Mouse (Mus musculus) skeletal muscle tissue, adult 2 months (tissue): ENCODE data around the gene Srsf4.

Experiments
- DNase-seq: peaks from one replicate; pipeline ENCODE4 v3.0.0-alpha.2; 2012; ENCODE audit warnings: low read depth, low spot score

Srsf4 gene

GRCm38 (mm10) chr4:131872672-131873292 is 635 bp upstream of the Srsf4 start:
- DNase-seq, result no peak

- DNase-seq, result no peak
These were observed 736 bp downstream of the Srsf4 start for GRCm38 (mm10) chr4:131874169-131874536.

DNA sequence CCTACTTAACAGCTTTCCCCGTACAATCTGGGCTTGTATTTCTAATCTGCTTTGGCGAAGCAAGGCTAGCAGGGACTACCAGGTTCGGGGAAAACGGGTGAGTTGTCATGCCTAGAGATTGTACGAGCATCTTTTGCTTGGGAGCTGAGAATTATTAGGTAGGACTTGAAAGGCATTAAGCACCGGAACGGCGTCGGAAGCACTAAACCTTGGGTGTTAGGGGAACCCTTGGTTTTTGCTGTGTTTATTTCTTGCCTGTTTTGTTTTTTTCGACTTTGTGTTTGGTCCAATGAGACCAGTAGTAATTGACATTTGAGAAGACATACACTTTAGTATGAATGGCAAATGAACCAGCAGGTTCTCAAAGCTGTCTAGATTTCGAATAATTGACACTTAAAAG is 1.1 kb downstream of the Srsf4 start:
- DNase-seq, result no peak

GRCm38 (mm10) chr4:131875242-131875641 is 1.8 kb downstream of the Srsf4 start:
- DNase-seq, result no peak

- DNase-seq, result no peak
These were observed 3.4 kb downstream of the Srsf4 start for GRCm38 (mm10) chr4:131876836-131877235.

DNA sequence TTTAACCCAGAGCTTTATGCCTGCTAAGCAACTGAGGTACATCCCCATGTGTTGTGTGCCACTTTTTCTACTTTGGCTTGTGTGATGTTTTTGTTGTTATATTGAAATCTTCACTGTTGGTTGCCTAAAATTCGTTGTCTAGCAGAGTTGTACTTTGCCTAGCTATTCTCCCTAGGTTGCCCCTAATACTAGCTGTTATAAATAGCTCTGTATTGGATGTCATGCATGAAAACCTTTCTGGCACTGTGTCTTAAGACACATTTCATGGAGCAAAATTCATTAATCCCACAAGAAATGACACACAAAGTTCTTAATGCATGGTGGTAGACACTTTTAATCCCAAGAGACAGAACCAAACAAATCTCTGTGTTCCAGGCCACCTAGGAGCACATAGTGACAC is 6.3 kb downstream of the Srsf4 start:
- DNase-seq, result no peak

DNA sequence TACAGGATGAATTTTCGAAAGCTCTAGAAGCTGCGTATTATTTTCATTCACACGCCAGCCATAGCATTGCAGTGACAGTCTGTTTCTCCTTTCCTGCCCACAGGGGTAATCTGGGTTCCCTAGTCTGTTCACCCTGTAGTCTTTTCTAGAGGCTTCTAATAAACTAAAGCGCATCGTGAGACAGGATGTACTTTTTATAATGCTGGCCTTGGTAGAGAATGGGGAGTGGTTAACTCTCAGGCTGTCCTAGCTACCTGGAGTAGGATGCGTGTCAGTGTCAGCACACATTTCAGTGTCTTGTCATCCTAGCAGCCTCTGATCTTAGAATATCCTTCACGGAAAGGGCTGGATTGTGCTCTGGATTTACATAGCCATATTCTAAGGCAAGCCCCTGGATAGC is 7.9 kb downstream of the Srsf4 start:
- no peak for DNase-seq

GRCm38 (mm10) chr4:131883571-131883970 is 10.2 kb downstream of the Srsf4 start:
- no peak for DNase-seq

- DNase-seq, result no peak
These were observed 12.0 kb downstream of the Srsf4 start for GRCm38 (mm10) chr4:131885376-131885775.

DNA sequence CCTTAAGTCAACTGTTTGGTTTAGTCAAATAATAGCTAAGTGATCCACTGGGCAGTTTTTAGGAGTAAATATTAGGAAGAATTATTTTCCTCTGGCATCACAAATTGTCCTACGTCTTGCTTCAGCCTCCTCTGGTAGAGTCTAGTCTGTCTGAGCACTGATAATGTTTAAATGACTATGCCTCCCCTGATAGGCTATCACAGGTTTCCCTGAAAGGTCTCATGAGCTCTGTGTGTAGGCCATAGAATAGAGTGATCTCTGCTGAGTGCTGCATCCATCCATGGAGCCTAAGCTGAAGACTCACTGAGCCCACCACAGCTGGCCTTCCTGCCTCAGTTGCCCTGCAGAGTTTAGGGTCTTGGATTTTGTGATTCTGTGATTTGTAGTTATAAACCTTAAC is 15.1 kb downstream of the Srsf4 start:
- no peak for DNase-seq

DNA sequence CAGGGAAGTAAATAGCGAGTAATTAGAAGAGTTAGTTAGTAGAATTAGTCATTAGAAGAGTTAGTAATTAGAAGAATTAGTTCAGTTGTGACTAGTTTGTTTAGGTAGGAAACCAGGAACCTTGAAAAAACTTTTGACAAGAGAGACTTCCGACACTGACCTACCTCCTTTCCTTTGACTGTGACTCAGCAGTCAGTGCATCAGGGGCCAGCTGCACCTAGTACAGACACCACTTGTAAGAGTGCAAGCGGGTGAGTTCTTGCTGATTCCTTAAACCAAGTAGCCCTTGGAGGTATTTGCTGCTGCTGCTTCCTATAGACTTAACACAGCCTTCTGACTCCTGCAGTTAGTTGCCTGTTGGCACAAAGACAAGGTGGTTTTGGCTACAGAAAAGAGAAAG is 17.3 kb downstream of the Srsf4 start:
- no peak for DNase-seq

GRCm38 (mm10) chr4:131897109-131897508 is 23.7 kb downstream of the Srsf4 start:
- no peak for DNase-seq

- no peak for DNase-seq
These were observed 24.4 kb downstream of the Srsf4 start for GRCm38 (mm10) chr4:131897787-131898186.

DNA sequence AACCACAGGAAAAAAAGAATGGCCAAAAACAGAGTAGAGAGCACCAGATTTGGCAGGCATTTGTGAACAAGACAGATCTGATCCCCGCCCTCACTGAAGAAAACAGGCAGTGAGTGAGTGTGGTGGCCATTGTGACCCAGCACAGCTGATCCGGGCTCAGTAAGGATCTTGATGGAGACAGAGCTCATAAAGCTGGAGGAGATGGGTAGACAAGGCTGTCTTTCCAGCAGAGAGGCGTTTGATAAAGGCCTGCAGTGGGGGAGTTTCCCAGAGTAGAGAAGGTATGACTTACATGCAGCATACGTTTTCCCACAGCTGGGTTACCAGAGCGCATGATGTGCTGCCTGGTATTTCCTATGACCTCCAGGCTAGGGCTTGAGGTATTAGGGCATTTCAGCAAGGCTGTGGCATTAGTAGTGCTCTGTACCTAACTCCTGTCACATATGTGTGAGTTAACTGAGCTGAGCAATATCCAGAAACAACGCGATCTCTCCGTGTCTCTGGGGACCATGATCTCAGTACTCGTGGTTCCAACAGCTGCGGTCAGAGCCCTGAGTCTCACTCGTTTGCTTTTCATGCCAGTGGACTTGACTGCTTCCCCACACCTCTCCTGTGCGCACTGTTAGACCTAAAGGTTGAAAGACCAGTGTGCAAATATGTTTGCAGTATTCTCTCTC is 25.2 kb downstream of the Srsf4 start:
- DNase-seq, result peak; percentile 58

- no peak for DNase-seq
These were observed 25.8 kb downstream of the Srsf4 start for GRCm38 (mm10) chr4:131899180-131899554.

DNA sequence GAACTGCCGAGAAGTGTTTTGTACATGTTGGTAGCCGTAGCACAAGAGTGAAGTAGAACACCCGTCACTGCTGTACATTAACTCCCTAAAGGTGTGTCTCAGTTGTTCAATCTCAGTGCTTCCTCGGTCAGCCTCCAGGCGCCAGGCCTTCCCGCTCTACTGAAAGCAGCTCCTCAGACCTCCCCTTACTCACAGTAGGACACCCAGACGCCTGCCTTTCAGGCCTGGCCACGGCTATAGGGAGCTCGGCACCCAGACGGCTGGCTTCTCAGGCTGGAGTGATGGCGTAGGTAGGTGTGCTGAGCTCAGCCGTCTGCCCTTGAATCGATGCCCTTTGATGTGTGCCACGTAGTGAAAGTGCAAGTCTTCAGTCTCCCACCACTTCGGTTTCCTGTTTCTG is 27.7 kb downstream of the Srsf4 start:
- no peak for DNase-seq

GRCm38 (mm10) chr4:131904478-131904877 is 31.1 kb downstream of the Srsf4 start:
- no peak for DNase-seq

DNA sequence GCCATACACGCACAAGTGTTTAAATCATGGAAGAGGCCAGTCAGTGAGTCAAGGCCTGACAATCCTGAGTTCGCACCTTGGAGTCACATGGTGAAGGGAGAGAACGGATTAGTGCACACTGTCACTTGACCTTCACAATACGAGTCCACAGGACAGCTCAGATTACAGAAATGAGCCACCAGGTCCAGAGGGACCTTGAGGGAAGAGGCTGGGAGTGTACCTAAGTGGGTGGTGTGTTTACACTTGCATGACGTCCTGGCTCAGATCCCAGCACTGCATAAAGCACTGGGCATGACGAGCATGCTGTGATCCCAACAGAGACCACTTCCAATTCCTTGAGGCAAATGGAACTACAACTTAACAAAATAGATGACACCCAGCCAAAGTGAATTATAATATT is 33.0 kb downstream of the Srsf4 start:
- no peak for DNase-seq

- DNase-seq, result no peak
These were observed 34.5 kb downstream of the Srsf4 start for GRCm38 (mm10) chr4:131907912-131908311.

DNA sequence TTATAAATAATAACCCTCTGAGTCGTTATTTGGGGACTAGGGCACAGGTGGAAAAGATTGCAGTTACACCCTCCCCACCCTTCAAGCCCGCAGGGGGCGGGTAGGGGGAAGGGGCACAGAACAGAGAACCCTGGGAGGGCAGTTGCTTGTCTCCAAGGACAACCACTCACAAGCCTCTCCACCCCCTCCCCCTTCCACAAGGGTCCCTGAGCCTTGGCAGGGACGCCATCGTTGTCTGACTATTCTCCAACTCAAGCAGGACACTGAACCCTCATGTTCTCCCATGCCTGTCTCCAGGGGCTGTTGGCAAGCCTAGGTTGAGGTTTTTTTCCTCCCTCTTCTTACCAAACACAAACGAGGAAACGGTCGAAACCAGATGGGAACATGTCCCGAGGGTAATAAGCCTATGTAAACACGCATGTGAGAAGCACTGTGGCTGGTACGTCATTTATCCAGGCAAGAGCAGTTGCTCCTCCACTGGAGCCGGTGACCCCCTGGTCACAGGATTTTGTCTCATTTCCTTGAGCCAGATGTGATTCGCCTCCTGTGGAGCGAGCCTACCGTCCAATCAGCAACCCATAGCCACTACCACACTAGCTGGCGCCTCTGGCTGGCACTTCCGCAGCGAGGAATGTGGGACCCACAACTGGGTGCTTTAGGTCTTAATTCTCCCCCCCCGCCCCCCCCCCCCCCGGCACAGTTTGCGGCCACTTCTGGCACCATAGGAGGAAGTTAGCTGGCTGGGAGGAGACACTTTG is 37.0 kb downstream of the Srsf4 start:
- DNase-seq, result no peak

DNA sequence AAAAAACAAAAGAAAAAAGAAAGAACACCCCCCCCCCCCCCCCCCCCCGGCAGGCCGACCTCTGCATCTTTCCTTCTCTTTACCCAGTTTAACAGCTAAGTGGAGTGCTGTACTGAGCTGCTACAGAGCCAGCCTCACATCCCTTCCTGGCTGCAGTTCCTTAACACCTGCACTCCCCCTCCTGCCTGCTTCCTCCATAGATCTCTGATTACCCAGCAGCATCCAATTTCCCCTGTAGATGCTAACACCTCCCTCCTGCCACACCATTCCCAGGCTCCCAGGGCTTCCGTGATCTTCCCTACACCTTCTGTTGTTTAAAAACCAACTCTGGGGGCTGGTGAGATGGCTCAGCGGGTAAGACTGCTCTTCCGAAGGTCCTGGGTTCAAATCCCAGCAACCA is 38.1 kb downstream of the Srsf4 start:
- no peak for DNase-seq

GRCm38 (mm10) chr4:131913526-131913925 is 40.1 kb downstream of the Srsf4 start:
- DNase-seq, result no peak

DNA sequence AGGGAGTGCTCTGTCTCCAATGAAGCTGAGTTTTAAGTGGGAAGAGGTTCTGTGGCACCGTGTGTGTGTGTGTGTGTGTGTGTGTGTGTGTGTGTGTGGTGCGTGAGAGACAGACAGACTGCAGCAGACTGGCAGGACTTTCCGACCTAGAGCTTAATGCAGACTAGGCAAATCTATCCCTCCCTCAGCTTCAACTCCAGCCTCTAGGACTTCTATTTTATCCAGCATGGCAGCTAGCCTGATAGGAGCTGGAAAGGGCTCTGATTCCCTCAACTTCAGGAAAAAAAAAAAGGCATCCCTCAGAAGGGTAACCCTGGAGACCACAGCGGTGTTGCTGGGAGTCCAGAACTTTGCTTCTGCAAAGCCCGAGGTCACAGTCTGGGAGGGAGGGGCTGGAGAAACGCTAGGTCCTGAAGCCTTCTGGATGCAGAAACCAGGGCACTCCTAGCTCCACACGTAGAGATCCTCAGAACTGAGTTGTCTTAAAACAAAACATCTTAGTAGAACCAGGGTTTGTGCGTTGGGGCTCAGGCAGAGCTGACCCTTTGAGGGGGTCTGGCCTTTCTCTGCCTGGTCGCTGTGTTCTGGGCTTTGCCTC is 40.7 kb downstream of the Srsf4 start:
- DNase-seq, result no peak
